Mouse (Mus musculus) limb, embryonic 10.5 days (tissue): ENCODE measurements around the gene Slc25a36. TPM values are rescaled to one million over a fixed set of nuclear protein-coding genes. Genes with fewer than 3 reads are reported as not detected.

Experiments
- DNase-seq: peaks from one replicate; pipeline ENCODE4 v3.0.0-alpha.2; 2017; ENCODE audit warnings: low spot score
- H3K27ac ChIP-seq: fragments of 300-500 bp; sonication (generic); 2 replicates; pipeline ENCODE4 v1.5.1; 2016; ENCODE audit warnings: mild to moderate bottlenecking
- H3K27me3 ChIP-seq: fragments of 300-500 bp; sonication (generic); 2 replicates; pipeline ENCODE4 v1.6.1; 2016; ENCODE audit warnings: low read depth, mild to moderate bottlenecking; ENCODE audit not compliant: poor library complexity, severe bottlenecking
- H3K36me3 ChIP-seq: fragments of 300-500 bp; sonication (generic); 2 replicates; pipeline ENCODE4 v1.6.1; 2016; ENCODE audit warnings: mild to moderate bottlenecking, moderate library complexity
- H3K4me1 ChIP-seq: fragments of 300-500 bp; sonication (generic); 2 replicates; pipeline ENCODE4 v1.6.1; 2016
- H3K4me3 ChIP-seq: fragments of 300-500 bp; sonication (generic); 2 replicates; pipeline ENCODE4 v1.5.1; 2016; ENCODE audit warnings: mild to moderate bottlenecking, moderate library complexity
- H3K9me3 ChIP-seq: fragments of 300-500 bp; sonication (generic); replicated peaks from 2 replicates; pipeline ENCODE4 v1.6.1; 2016; ENCODE audit warnings: mild to moderate bottlenecking
- WGBS: fragments of 180-500 bp; shearing (Covaris S2); methylation state at CpG from one replicate; pipeline ENCODE4 v1.1.7; 2016; 5-methylcytosine and 5-hydroxymethylcytosine counted together
- polyA plus RNA-seq: library from polyadenylated mRNA; unstranded; fragments of >200 nt; fragmentation: Nextera tagmentation; extraction: Ambion mirVana; gene quantifications from 2 replicates; pipeline ENCODE4 v1.2.1, GENCODE M21; 2016

The Slc25a36 gene
- 46.6 and 69.0 TPM in 2 replicates for polyA plus RNA-seq

DNA sequence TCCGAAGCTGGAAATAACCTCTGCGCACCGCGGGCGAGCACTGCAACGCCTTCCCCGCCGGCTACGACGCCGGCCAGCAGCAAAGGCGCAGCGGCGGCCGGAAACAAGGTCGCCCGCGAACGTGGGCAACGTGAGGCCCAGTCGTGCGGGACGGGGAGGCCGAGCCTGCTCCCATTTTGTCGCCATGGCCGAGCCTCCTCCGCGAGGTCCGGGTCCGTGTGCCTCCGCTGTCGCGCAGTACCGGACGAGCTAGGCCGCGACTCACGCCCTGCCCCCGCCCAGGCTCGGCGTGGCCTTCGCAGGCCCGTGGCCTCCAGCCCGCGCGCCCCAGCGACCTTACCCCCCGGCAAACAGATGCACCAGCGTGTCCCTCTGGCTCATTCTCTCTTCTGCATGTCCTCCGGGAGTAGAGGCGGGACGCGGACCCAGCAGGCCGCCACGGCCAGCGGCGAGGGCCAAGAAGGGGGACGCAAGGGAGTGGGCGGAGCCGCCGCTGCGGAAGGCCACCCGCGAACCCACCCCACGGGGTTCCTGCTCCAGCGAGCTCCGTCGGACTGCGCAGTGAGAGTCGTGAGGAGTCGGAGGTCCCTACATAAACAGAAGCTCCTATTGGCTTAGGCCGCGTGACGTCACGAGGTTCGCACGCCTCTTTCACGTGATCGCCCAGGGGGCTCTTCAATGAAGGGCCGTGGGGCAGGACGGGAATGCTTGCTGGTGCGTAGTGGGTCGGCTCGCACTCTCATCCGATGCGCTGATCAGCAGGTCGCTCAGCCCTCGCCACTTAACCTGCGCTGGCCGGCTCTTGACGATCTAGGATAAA lies at the start of gene Slc25a36:
Gene Slc25a36 (minus strand): TSS at position 587 of the 820 bp plus-strand sequence.
- no peaks in the 10 kb centered on the region for H3K27me3 ChIP-seq
- DNase-seq: peak; percentile 98
- under 1% methylated on average over 91 of the region's 91 CpGs for WGBS
- peak within 1 kb of the TSS; percentile 96 for H3K27ac ChIP-seq
- peaks cover 9% of the 10 kb centered on the region for H3K36me3 ChIP-seq
- no peaks in the 10 kb centered on the region for H3K9me3 ChIP-seq
- H3K4me1 ChIP-seq: peaks cover 23% of the 10 kb centered on the region
- peak within 1 kb of the TSS; percentile 89 for H3K4me3 ChIP-seq

DNA sequence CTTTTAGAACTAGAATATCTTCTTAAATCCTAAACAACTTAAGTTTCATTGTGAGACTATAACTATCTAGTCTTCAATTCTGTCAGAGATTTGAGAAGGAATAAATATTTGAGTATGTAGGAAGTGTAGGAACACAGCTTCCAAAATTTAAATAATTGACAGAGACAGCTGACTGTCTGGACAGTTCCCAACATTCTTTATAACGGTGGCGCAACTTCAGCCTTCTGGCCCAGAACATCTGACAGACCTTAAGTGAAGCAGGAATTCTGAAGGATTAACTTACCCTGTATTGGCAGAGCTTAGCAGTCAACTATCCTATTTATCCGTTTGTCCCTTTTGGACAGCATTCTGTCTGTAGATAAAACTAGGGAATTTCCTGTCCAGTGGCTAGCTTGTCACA lies 47.5 kb upstream of the Slc25a36 start:
- H3K27me3 ChIP-seq: no peaks in the 10 kb centered on the region
- no peak overlapping the region for H3K4me3 ChIP-seq
- H3K27ac ChIP-seq: no peak overlapping the region
- no peaks in the 10 kb centered on the region for H3K36me3 ChIP-seq
- no peaks in the 10 kb centered on the region for H3K4me1 ChIP-seq
- WGBS: 87% methylated on average over 3 of the region's 3 CpGs
- DNase-seq: no peak
- H3K9me3 ChIP-seq: no peaks in the 10 kb centered on the region

DNA sequence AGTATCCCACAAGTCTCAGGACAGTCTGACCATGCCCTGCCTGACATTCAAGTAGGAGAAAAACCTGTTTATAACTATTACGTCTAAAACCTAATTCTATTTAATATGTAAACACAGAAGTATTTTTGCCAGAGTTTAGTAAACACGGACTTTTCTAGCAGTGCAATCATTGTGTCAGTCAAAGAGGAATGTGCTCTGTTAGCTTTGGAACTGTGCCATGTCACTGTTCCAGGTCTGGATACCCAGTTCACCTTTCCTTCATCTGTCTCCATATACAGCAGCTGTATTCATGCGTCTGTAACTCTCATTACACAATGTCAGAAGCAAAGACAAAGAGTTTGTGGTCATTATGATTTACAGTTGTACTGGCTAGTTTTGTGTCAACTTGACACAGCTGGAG lies 45.0 kb upstream of the Slc25a36 start:
- no peaks in the 10 kb centered on the region for H3K9me3 ChIP-seq
- H3K4me3 ChIP-seq: no peak overlapping the region
- no peaks in the 10 kb centered on the region for H3K36me3 ChIP-seq
- H3K4me1 ChIP-seq: no peaks in the 10 kb centered on the region
- H3K27ac ChIP-seq: no peak overlapping the region
- WGBS: 88% methylated on average over 3 of the region's 3 CpGs
- no peak for DNase-seq
- H3K27me3 ChIP-seq: no peaks in the 10 kb centered on the region

DNA sequence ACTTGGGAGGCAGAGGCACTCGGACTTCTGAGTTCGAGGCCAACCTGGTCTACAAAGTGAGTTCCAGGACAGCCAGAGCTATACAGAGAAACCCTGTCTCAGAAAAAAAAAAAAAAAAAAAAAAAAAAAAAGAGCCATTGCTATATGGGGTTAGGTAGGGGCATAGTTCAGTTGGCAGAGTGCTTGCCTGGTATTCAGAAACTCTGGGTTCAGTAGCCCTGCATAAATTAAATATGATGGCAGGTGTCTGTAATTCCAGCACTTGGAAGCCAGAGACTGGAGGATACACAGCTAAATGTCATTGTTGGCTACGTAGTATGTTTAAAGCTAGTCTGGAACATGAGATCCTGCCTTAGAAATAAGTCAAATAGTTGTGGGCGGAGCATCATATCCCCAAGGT lies 44.0 kb upstream of the Slc25a36 start:
- Histone ChIP-seq H3K9me3 (no peaks in the 10 kb centered on the region), H3K27me3 (no peaks in the 10 kb centered on the region), H3K27ac (no peak overlapping the region), H3K36me3 (no peaks in the 10 kb centered on the region), H3K4me3 (no peak overlapping the region), H3K4me1 (no peaks in the 10 kb centered on the region)
- DNase-seq: no peak
- 87% methylated on average over 4 of the region's 4 CpGs for WGBS

DNA sequence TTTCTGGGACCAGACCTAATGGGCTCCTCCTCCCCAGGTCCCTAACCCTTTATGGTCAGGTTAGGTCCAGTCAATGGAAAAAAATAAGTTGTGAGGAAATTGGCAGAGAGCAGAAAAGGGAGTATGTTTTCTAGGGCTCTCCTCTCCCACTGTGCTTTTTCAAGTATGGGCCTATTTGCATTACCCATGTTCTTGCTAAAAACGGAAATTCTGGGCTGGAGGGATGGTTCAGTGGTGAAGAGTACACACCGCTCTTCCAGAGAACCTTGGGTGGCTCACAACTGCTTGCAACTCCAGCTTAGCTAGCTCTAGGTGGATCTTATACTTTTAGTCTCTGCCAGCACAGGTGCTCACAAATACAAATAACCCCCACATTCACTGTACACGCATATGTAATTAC lies 42.0 kb upstream of the Slc25a36 start:
- Histone ChIP-seq H3K9me3 (no peaks in the 10 kb centered on the region), H3K27ac (no peak overlapping the region), H3K27me3 (no peaks in the 10 kb centered on the region), H3K4me1 (no peaks in the 10 kb centered on the region), H3K4me3 (no peak overlapping the region), H3K36me3 (no peaks in the 10 kb centered on the region)
- DNase-seq: no peak
- WGBS: 89% methylated on average over 3 of the region's 3 CpGs

DNA sequence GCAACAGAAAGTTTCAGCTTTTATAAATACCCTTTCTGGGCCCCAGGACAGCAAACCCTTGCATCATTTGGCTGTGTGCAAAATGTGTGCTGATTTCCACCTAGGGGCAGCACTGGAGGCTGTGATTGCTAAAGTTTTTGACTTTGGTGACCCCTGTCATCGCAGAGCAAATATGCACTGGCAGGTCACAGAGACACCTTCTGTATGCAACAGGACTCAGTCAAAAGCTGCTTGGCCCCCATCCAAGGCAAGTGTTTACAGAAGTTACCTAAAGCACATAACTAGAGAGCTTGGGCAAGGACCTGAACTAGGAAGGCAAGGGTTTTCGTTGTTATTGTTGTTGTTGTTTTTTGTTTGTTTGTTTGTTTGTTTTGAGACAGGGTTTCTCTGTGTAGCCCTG lies 36.3 kb upstream of the Slc25a36 start:
- H3K4me3 ChIP-seq: no peak overlapping the region
- 85% methylated on average over 2 of the region's 2 CpGs for WGBS
- H3K4me1 ChIP-seq: 0 out of 2 replicates have a peak, but pooled peaks cover 3% of the 10 kb centered on the region
- H3K36me3 ChIP-seq: no peaks in the 10 kb centered on the region
- DNase-seq: no peak
- H3K9me3 ChIP-seq: no peaks in the 10 kb centered on the region
- no peak overlapping the region for H3K27ac ChIP-seq
- no peaks in the 10 kb centered on the region for H3K27me3 ChIP-seq

DNA sequence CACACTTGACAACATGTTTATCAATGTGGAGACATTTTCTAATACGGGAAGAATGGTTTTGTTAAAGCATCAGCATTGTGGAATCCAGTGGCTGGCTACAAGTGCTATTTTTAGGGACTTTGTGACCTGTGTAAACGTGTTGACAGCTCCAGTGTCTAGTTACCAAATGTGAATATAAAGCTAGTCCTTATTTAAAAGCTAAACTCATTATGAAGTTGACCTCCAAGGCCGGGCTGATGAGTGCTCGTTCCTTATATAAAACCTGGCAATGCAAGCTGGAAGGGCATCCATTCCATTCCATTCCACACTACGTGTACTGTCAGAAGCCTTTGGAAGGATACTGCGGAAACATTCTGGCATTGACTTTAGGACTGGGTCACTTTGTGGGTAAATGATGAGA lies 34.4 kb upstream of the Slc25a36 start:
- Histone ChIP-seq H3K9me3 (no peaks in the 10 kb centered on the region), H3K4me3 (no peak overlapping the region), H3K4me1 (0 out of 2 replicates have a peak, but pooled peaks cover 3% of the 10 kb centered on the region), H3K27ac (no peak overlapping the region), H3K27me3 (no peaks in the 10 kb centered on the region), H3K36me3 (no peaks in the 10 kb centered on the region)
- 80% methylated on average over 6 of the region's 6 CpGs for WGBS
- no peak for DNase-seq

DNA sequence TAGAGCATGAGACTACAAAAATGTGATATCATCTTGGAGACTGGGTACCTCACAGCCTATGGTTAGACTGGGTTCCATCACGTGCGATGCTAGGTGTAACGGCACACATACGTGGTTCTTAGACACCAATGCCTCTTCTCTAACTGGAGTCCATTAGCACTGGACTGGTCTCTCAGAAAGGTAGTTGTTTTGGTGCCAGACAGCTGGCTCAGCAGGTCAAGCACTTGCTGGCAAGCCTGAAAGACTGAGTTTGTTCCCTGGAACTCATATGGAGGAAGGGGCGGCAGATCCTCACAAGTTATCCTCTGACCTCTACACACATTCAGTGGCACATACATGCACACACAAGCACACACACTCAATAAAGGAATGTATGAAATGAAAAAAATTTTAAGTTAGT lies 32.5 kb upstream of the Slc25a36 start:
- Histone ChIP-seq H3K27ac (no peak overlapping the region), H3K27me3 (no peaks in the 10 kb centered on the region), H3K36me3 (no peaks in the 10 kb centered on the region), H3K4me1 (0 out of 2 replicates have a peak, but pooled peaks cover 3% of the 10 kb centered on the region), H3K9me3 (no peaks in the 10 kb centered on the region), H3K4me3 (no peak overlapping the region)
- DNase-seq: no peak
- 93% methylated on average over 5 of the region's 5 CpGs for WGBS

DNA sequence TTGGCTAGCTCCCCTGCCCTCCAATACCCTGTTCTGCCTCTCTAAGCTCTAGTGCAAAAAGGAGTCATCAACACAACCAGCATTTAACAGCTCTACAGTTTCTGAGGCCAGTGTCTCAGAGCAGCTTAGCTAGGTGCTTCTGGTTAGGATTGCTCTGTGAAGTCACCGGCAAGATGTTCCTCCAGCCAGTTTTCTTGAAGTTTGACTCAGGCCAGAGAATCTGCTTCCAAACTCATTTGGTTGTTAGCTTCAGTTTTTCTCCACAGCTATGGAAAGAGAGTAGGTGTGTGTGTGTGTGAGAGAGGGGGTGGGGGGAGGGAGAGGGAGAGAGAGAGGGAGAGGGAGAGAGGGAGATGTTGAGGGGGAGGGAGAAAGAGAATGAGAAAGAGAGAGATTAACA lies 31.6 kb upstream of the Slc25a36 start:
- Histone ChIP-seq H3K4me3 (no peak overlapping the region), H3K27me3 (no peaks in the 10 kb centered on the region), H3K36me3 (no peaks in the 10 kb centered on the region), H3K27ac (no peak overlapping the region), H3K4me1 (0 out of 2 replicates have a peak, but pooled peaks cover 3% of the 10 kb centered on the region), H3K9me3 (no peaks in the 10 kb centered on the region)
- 93% methylated on average over 1 of the region's 1 CpGs for WGBS
- DNase-seq: no peak

DNA sequence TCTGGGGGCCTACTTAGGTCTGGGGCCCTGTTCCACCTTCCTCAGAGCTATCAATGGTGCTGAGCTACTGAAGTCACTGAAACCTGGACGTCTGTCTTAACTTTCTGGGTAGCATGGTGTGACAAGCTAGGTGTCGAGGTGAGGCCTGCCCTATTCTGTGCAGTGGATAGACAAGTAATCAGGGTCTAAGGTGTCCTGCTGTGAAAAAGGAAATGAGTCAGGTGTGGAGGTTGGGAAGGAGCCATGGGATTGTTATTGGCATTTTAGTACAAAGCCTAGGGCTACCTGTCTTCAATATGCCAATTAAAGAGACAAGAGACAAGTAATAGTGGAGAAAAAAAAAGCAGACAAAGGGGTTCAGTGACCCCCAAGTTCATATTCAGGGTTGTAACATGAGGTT lies 30.8 kb upstream of the Slc25a36 start:
- DNase-seq: no peak
- H3K27me3 ChIP-seq: no peaks in the 10 kb centered on the region
- 68% methylated on average over 2 of the region's 2 CpGs for WGBS
- H3K4me1 ChIP-seq: no peaks in the 10 kb centered on the region
- no peak overlapping the region for H3K27ac ChIP-seq
- no peaks in the 10 kb centered on the region for H3K9me3 ChIP-seq
- H3K4me3 ChIP-seq: no peak overlapping the region
- H3K36me3 ChIP-seq: no peaks in the 10 kb centered on the region

DNA sequence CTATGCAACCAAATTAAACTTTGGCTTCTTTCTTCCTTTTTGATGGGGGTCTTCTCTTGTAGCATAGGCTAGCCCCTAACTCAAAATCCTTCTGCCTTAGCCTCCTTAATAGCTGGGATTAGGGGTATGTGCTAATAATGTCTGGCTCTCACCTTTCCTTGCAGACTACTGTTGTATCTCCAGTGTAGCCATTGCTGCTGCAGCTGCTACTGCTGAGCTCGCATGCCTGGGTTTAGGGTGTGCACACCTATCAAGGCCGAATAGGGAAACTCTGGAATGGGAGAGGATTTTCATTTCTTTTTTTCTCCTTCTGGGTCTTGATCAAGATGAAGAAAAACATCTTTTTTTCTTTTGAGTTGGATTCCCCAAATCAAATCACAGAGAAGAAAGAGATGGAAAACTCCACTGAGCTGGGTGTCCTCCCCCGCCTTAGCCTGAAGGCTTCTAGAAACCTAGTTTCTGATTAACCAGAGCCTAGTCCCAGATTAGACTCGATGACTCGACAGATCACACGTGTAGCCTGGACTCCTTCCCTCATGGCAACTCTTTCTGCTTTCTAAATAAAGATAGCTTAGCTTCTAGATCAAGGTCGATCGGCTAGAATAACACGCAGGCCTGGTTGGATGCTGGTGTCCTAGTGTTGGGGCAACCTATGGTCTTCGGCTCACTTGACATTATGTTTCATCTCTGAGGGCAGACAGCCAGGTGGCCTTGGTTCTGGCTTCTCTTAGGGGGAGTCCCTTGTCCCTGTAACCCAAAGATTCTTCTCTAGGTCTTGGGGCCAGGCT lies 29.4 kb upstream of the Slc25a36 start:
- no peak overlapping the region for H3K27ac ChIP-seq
- no peak overlapping the region for H3K4me3 ChIP-seq
- H3K27me3 ChIP-seq: no peaks in the 10 kb centered on the region
- no peaks in the 10 kb centered on the region for H3K9me3 ChIP-seq
- no peaks in the 10 kb centered on the region for H3K4me1 ChIP-seq
- WGBS: 93% methylated on average over 10 of the region's 10 CpGs
- DNase-seq: no peak
- H3K36me3 ChIP-seq: no peaks in the 10 kb centered on the region

DNA sequence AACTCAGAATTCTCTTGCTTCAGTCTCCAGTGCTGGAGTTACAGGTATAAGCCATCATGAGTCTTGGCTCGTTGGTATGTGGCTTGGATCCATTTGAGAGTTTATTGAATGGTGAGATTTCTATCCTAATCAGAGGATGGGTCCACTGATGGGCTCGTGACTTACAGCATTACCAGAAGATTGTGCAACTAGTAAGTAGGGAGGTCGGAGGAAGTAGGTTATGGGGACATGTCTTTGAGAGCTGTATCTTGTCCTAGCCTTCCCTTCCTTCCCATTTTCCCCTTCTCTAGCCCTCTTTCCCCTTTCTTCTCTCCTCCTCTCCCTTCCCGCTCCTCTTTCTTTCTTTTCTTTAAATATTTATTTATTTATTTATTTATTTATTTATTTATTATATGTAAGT lies 26.7 kb upstream of the Slc25a36 start:
- DNase-seq: no peak
- Histone ChIP-seq H3K27me3 (no peaks in the 10 kb centered on the region), H3K4me1 (no peaks in the 10 kb centered on the region), H3K9me3 (no peaks in the 10 kb centered on the region), H3K36me3 (no peaks in the 10 kb centered on the region), H3K4me3 (no peak overlapping the region), H3K27ac (no peak overlapping the region)
- 92% methylated on average over 4 of the region's 4 CpGs for WGBS

DNA sequence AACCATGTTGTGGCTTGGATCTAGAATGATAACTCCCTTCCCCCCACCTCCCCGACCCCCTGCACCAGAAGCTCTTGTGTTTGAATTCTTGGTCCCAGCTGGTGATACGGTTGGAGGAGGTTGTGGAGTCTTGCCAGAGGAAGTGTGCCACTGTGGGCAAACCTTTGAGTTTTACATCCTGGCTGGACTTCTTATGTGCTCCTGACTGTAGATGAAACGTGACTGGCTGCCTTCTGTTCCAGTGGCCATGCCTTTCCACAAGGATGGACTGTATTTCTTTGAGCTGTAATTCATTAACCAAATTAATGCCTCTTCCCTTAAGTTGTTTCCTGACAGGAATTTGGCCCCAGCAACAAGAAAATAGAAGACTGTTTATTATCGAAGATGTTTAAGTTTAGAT lies 26.2 kb upstream of the Slc25a36 start:
- no peaks in the 10 kb centered on the region for H3K36me3 ChIP-seq
- no peak overlapping the region for H3K4me3 ChIP-seq
- H3K4me1 ChIP-seq: no peaks in the 10 kb centered on the region
- H3K27me3 ChIP-seq: no peaks in the 10 kb centered on the region
- H3K9me3 ChIP-seq: no peaks in the 10 kb centered on the region
- no peak overlapping the region for H3K27ac ChIP-seq
- no peak for DNase-seq
- WGBS: 89% methylated on average over 4 of the region's 4 CpGs
